Mouse (Mus musculus): Measurements from ENCODE around the gene Fads2. TPM values are rescaled to one million over a fixed set of nuclear protein-coding genes. Genes with fewer than 3 reads are reported as not detected.
"Not testable (repeated sequence)": the region's sequence is repeated elsewhere in the genome, so short reads cannot be mapped to it uniquely, and the experiment has no call there.

The Fads2 gene
- 218 and 229 TPM in 2 replicates for polyA plus RNA-seq (2015; fragmentation: Nextera tagmentation; extraction: Ambion mirVana)

DNA sequence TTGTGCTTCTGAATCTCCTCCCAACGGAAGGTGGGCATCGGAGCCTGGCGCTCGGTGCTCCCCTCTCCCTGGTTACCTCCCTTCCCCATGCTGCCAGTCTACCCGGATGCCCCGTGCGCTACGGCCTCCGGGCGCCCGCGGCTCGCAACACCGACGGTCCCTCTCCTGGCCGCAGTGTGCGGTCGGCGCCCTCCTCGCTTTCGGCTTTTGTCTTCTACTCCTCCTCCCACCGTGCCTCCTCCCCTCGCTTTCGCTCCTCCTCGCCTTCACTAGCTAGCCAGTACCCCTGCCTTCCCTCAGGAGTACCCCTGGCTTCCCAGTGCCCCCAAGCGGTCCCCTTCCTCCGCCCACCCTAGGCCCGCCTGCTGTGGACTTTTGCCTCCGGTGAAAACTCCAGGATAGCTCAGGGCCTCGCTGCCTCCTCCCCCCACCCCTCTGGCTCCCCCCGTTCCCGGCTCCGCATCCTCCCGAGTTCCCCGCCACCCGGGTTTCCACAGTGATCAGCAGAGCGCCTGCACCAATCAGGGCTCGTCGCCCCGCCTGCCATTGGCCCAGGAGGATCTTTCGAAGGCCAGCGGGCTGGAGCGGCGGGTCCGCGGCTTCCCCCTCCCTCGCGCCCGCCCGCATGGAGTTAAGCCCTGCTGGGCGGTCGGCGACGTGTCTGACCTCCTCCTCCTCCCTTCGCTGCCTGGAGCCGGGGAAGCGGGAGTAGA, at the start of gene Fads2:
Gene Fads2 (minus strand): TSS at position 406 of the 713 bp plus-strand sequence.
- under 1% methylated on average over 56 of the region's 57 CpGs for WGBS
- peak within 1 kb of the TSS; percentile 84 for H3K9ac ChIP-seq

GRCm38 (mm10) chr19:10149189-10149588, 47.6 kb upstream of the Fads2 start:
- Histone ChIP-seq H3K4me3 (no peak overlapping the region), H3K4me2 (no peak overlapping the region), H3K27me3 (no peaks in the 10 kb centered on the region), H3K27ac (replicated peaks) (no peak overlapping the region), H3K4me1 (replicated peaks) (no peaks in the 10 kb centered on the region), H3K9me3 (no peaks in the 10 kb centered on the region), H3K9ac (no peak overlapping the region), H3K36me3 (no peaks in the 10 kb centered on the region)
- WGBS = 72% methylated on average over 3 of the region's 3 CpGs
- ATAC-seq (ENCODE audit: low FRiP score, low read depth) = no peak

More for the DNA sequence above, at the start of gene Fads2:
- Histone ChIP-seq H3K4me3 (peak within 1 kb of the TSS; percentile 75), H3K9me3 (no peaks in the 10 kb centered on the region), H3K4me1 (replicated peaks) (peaks cover 47% of the 10 kb centered on the region), H3K27me3 (no peaks in the 10 kb centered on the region), H3K36me3 (peaks cover 4% of the 10 kb centered on the region; the same call in 1 of the 2 replicates), H3K27ac (replicated peaks) (peak within 1 kb of the TSS; percentile 96), H3K4me2 (peak within 1 kb of the TSS; percentile 74)
- ATAC-seq (ENCODE audit: low FRiP score, low read depth) = peak; percentile 96

GRCm38 (mm10) chr19:10148555-10148954, 47.0 kb upstream of the Fads2 start:
- Histone ChIP-seq H3K4me3 (no peak overlapping the region), H3K9ac (no peak overlapping the region), H3K9me3 (no peaks in the 10 kb centered on the region), H3K27ac (replicated peaks) (no peak overlapping the region), H3K36me3 (no peaks in the 10 kb centered on the region), H3K27me3 (no peaks in the 10 kb centered on the region), H3K4me2 (no peak overlapping the region), H3K4me1 (replicated peaks) (no peaks in the 10 kb centered on the region)
- no peak for ATAC-seq (ENCODE audit: low FRiP score, low read depth)
- WGBS = 82% methylated on average over 6 of the region's 6 CpGs

DNA sequence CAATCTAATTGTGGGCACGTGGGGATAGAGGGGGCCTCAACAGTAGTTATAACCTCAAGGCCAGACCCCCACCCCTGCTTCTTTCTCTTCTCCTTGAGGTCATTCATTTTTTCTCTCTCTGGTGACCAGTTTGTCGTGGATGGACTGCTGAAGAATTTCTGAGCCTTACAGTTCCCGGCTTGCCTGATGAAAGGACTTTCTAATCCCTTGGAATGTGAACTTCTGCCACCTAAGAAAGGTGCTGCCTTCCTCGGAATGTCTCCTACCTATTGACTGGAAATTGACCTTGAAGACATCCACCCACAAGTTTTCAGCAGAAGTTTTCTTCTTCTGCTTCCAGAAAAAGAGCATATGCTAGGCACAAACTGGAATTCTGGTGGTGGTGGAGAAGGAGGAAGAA, 42.9 kb upstream of the Fads2 start:
- no peak overlapping the region for H3K4me3 ChIP-seq
- no peaks in the 10 kb centered on the region for H3K4me1 ChIP-seq (replicated peaks)
- H3K27ac ChIP-seq (replicated peaks) = no peak overlapping the region
- H3K4me2 ChIP-seq = no peak overlapping the region
- no peaks in the 10 kb centered on the region for H3K27me3 ChIP-seq
- no peak overlapping the region for H3K9ac ChIP-seq
- no peak for ATAC-seq (ENCODE audit: low FRiP score, low read depth)
- no peaks in the 10 kb centered on the region for H3K36me3 ChIP-seq
- 71% methylated on average over 4 of the region's 4 CpGs for WGBS
- H3K9me3 ChIP-seq = no peaks in the 10 kb centered on the region

- no peak overlapping the region for H3K27ac ChIP-seq (replicated peaks)
- H3K9ac ChIP-seq = no peak overlapping the region
- WGBS = 19% methylated on average over 2 of the region's 2 CpGs
- no peaks in the 10 kb centered on the region for H3K27me3 ChIP-seq
- no peak overlapping the region for H3K4me2 ChIP-seq
- no peaks in the 10 kb centered on the region for H3K36me3 ChIP-seq
- H3K9me3 ChIP-seq = no peaks in the 10 kb centered on the region
- H3K4me1 ChIP-seq (replicated peaks) = no peaks in the 10 kb centered on the region
- no peak for ATAC-seq (ENCODE audit: low FRiP score, low read depth)
- H3K4me3 ChIP-seq = no peak overlapping the region
These were observed 42.1 kb upstream of the Fads2 start for GRCm38 (mm10) chr19:10143667-10144066.

- Histone ChIP-seq H3K9me3 (no peaks in the 10 kb centered on the region), H3K27ac (replicated peaks) (no peak overlapping the region), H3K4me2 (no peak overlapping the region), H3K4me1 (replicated peaks) (no peaks in the 10 kb centered on the region), H3K9ac (no peak overlapping the region), H3K27me3 (no peaks in the 10 kb centered on the region), H3K36me3 (no peaks in the 10 kb centered on the region), H3K4me3 (no peak overlapping the region)
- WGBS = 88% methylated on average over 6 of the region's 6 CpGs
- no peak for ATAC-seq (ENCODE audit: low FRiP score, low read depth)
These were observed 38.2 kb upstream of the Fads2 start for GRCm38 (mm10) chr19:10139736-10140135.

DNA sequence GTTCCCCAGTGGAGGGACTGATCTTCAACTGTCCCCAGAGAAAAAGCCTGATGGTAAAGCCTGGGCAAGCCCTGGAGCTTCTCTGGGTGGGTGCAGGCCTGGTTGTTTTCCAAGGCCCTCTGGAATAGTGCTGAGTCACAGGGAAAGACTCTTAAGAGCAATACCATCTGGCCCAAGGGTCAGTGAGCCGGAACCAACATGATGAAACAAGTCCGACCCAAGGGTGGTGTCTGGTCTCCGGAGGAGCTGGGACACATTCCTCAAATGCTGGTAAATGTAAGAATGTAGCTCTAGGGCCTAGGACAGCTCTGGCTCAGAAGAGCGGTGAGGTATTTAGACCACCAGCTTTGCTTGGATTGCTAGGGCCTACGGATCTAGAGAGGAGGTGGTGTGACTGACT, 35.9 kb upstream of the Fads2 start:
- Histone ChIP-seq H3K4me3 (no peak overlapping the region), H3K4me2 (no peak overlapping the region), H3K27ac (replicated peaks) (no peak overlapping the region), H3K9ac (no peak overlapping the region), H3K27me3 (no peaks in the 10 kb centered on the region), H3K36me3 (no peaks in the 10 kb centered on the region), H3K9me3 (no peaks in the 10 kb centered on the region), H3K4me1 (replicated peaks) (no peaks in the 10 kb centered on the region)
- 84% methylated on average over 5 of the region's 5 CpGs for WGBS
- ATAC-seq (ENCODE audit: low FRiP score, low read depth) = no peak

DNA sequence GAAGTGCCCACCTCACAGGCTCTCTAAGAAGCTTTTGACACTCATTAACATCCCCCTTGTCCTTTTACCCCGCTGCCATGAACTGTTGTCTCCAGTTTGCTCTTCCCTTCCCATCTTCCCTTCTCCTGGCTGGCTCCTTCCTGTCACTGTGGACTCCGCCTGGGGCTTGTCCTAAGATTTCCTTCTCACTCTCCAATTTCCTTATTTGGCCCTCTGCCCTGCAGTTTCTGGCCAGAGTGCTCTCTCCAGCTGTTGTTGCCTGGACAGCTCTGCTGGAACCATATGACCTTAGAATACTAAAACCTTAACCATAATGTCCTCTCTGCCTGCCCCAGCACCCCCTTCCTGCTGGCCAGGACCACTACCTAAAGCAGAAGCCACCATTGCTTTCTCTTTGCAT, 33.1 kb upstream of the Fads2 start:
- H3K27me3 ChIP-seq = no peaks in the 10 kb centered on the region
- H3K9me3 ChIP-seq = no peaks in the 10 kb centered on the region
- no peak overlapping the region for H3K27ac ChIP-seq (replicated peaks)
- ATAC-seq (ENCODE audit: low FRiP score, low read depth) = no peak
- no peak overlapping the region for H3K4me3 ChIP-seq
- H3K4me1 ChIP-seq (replicated peaks) = no peaks in the 10 kb centered on the region
- no peak overlapping the region for H3K9ac ChIP-seq
- no peak overlapping the region for H3K4me2 ChIP-seq
- WGBS = 64% methylated on average over 2 of the region's 2 CpGs
- no peaks in the 10 kb centered on the region for H3K36me3 ChIP-seq

- H3K9ac ChIP-seq; H3K36me3 ChIP-seq; H3K4me3 ChIP-seq; ATAC-seq (ENCODE audit: low FRiP score, low read depth); H3K27me3 ChIP-seq; H3K4me1 ChIP-seq (replicated peaks); H3K4me2 ChIP-seq; H3K27ac ChIP-seq (replicated peaks); H3K9me3 ChIP-seq: not testable (repeated sequence)
- WGBS = 75% methylated on average over 7 of the region's 7 CpGs
These were observed 28.0 kb upstream of the Fads2 start for GRCm38 (mm10) chr19:10129547-10129946.

- Histone ChIP-seq H3K4me1 (replicated peaks) (no peaks in the 10 kb centered on the region), H3K9ac (no peak overlapping the region), H3K4me3 (no peak overlapping the region), H3K9me3 (no peaks in the 10 kb centered on the region), H3K27me3 (no peaks in the 10 kb centered on the region), H3K27ac (replicated peaks) (no peak overlapping the region), H3K36me3 (no peaks in the 10 kb centered on the region), H3K4me2 (no peak overlapping the region)
- 51% methylated on average over 5 of the region's 5 CpGs for WGBS
- no peak for ATAC-seq (ENCODE audit: low FRiP score, low read depth)
These were observed 25.1 kb upstream of the Fads2 start for GRCm38 (mm10) chr19:10126479-10127250.

DNA sequence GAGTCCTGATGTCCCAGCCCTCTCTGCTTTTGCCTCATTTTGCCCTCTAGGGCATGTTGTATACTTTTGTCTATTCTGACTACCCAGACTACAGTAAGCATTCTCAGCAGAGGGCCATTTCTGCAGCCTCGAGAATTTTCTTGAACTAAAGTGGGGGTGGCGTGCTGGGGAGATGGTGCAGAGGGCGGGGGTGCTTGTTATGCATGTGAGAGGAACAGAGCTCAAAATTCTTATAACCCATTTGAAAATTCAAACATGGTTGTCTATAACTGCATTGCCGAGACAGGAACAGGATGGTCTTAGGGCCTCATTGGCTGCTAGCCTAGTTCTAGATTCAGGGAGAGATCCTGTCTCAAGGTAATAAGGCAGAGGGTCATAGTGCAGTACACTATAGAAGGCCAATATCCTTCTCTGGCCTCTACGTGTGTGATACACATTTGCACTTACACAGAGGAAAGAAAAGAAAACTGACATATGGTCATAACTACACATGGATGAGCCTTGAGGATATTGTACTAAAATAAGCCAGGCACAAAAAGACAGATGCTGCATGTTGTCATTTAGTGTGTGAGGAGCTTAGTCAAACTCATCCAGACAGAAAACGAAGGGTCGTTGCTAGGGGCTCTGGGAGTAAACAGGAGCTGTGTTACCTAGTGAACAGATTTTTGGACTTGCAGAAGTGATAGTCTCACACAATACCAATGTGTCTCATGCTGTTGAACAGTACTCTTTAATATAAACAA, 22.5 kb upstream of the Fads2 start:
- WGBS = 81% methylated on average over 7 of the region's 7 CpGs
- H3K27ac ChIP-seq (replicated peaks) = no peak overlapping the region
- ATAC-seq (ENCODE audit: low FRiP score, low read depth) = no peak

More for the DNA sequence above, 22.5 kb upstream of the Fads2 start:
- Histone ChIP-seq H3K4me3 (no peak overlapping the region), H3K9me3 (no peaks in the 10 kb centered on the region), H3K36me3 (no peaks in the 10 kb centered on the region), H3K4me1 (replicated peaks) (no peaks in the 10 kb centered on the region), H3K9ac (no peak overlapping the region), H3K27me3 (no peaks in the 10 kb centered on the region), H3K4me2 (no peak overlapping the region)
